Mouse (Mus musculus) layer of hippocampus, adult 2 months (tissue): Measurements from ENCODE around the gene Gm5800. TPM values are rescaled to one million over a fixed set of nuclear protein-coding genes. Genes with fewer than 3 reads are reported as not detected.
"Not testable (repeated sequence)": the region's sequence is repeated elsewhere in the genome, so short reads cannot be mapped to it uniquely, and the experiment has no call there.

Experiments used
- DNase-seq, 2 experiments: peaks; one replicate each; pipeline ENCODE4 v3.0.0; 2022; ENCODE audit warnings: low spot score in 2 of 2
- H3K27ac ChIP-seq: fragments of 200-600 bp; 2 replicates; pipeline ENCODE4 v1.8.1; 2022
- H3K4me3 ChIP-seq: fragments of 200-600 bp; 2 replicates; pipeline ENCODE4 v1.8.1; 2022; ENCODE audit warnings: mild to moderate bottlenecking
- CTCF ChIP-seq: fragments of 200-600 bp; conservative IDR thresholded peaks from 2 replicates; pipeline ENCODE4 v1.8.1; 2022; ENCODE audit warnings: antibody characterized with exemption, mild to moderate bottlenecking, moderate library complexity
- long read RNA-seq, 2 experiments: library from polyadenylated mRNA; stranded (forward); transcript quantifications; one replicate each; pipeline ENCODE4 v2.0.0; 2021; ENCODE audit warnings: borderline mapping rate in 2 of 2
- total RNA-seq, 2 experiments: library from RNA; stranded (reverse); gene quantifications; 2 replicates each; pipeline ENCODE4 v1.2.3; 2021

Gm5800 gene
- not detected for total RNA-seq
- long read RNA-seq, experiment 1, result 0 reads
- long read RNA-seq, experiment 2, result 0 reads

- no peak for DNase-seq
- Histone ChIP-seq H3K4me3 (no peak within 1 kb of the TSS), H3K27ac (no peak within 1 kb of the TSS)
- TF ChIP-seq CTCF, result no peak
Measured at GRCm38 (mm10) chr14:51717083-51717482, at the start of gene Gm5800. TSS of gene Gm5800 (minus strand) at chr14:51717183.

DNA sequence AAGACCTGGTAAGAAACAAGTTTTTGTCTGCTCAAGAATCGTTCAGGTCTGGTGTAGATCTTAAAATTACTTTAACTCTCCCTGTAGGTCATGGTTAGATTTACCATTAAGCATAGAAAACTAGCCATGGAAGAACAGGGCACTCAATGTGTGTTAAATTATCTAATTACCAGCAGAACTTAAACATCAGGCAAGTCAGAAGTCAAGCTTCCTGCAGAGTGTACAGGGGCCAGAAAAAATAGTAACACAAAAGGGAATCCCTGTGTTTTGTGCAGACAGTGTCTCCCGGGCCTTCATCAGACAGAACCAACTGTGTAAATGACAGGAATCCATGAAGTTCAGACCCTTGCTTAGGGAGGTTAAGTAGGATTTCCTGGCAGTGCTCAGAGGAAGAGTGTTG is 39.0 kb upstream of the Gm5800 start:
- H3K4me3 ChIP-seq, result no peak overlapping the region
- no peak overlapping the region for H3K27ac ChIP-seq
- no peak for TF ChIP-seq CTCF
- DNase-seq, result no peak

- TF ChIP-seq CTCF, result no peak
- no peak overlapping the region for H3K4me3 ChIP-seq
- H3K27ac ChIP-seq, result no peak overlapping the region
- DNase-seq, result no peak
Measured at GRCm38 (mm10) chr14:51740347-51741170, 23.6 kb upstream of the Gm5800 start.

DNA sequence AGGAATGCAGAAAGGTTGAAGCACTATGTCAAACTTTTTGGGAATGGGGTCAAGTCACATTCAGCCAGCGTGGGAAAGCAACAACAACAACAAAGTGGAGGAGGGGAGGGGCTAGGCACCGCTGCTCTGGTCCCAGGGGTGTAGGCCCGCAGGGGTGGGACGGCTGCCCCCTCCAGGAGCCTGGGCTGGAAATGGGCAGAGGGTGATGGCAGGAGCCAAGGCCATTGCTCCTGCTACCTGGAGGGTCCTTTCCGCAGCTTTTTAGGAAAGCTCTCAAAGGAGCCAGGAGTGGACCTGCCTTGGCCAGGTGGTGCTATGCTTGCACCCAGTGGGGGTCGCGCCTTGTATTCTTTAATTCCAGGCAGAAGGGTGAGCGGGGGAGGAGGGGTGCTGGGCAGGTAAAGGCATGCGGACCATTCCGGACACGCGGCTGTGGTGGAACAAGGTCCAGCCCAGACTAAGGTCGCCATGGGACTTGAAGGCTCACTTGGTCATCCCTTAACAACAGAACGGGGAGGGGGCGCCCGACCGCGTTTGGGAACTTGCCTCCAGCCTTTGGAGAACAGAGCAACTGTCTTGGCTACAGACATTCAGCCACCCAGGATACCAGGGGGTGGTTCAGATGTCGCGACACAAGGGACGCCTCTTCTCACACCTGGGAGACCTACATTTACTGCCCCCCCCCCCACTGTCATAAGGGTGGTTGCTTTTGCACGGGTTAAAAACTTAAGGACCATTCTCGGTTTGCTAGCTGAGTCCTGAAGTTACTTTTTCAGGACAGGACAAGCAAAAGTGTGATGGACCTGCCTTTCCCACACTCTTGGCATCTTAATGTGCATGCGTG is 22.4 kb upstream of the Gm5800 start:
- no peak for TF ChIP-seq CTCF
- no peak for DNase-seq
- Histone ChIP-seq H3K27ac (no peak overlapping the region), H3K4me3 (no peak overlapping the region)

GRCm38 (mm10) chr14:51738411-51739149 is 21.6 kb upstream of the Gm5800 start:
- peak; percentile 30; the same call in 1 of the 2 replicates for TF ChIP-seq CTCF
- H3K4me3 ChIP-seq, result peak overlapping the region; percentile 31; the same call in 1 of the 2 replicates
- peak; percentile 22 to 23 for DNase-seq
- no peak overlapping the region for H3K27ac ChIP-seq

- Histone ChIP-seq H3K4me3 (no peak overlapping the region), H3K27ac (no peak overlapping the region)
- no peak for DNase-seq
- TF ChIP-seq CTCF, result no peak
Measured at GRCm38 (mm10) chr14:51737967-51738366, 21.0 kb upstream of the Gm5800 start.

DNA sequence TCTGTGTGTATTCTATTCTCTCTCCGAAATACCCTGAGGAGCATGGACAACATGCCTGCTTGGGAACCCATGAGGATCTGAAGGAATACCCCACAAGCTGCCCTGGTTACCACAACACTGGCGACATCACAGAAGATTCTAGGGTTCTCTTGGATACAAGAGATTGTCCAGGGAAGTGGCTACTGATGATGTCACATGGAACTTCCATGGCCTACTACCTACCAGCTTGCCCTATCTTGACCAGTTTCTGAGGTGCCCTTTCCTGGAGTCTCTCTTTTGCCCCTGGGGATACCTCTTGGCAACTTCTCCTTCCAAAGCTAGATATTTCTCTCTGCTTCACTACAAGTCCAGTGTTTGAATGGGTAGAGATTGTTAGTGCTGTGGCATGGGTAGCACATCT is 21.6 kb downstream of the Gm5800 start, which contains the start of gene Gm17079:
TSS of gene Gm17079 (minus strand) at position 101 of the 400 bp plus-strand sequence.
- not testable (repeated sequence) for DNase-seq, H3K4me3 ChIP-seq, H3K27ac ChIP-seq

- no peak overlapping the region for H3K4me3 ChIP-seq
- TF ChIP-seq CTCF, result no peak
- no peak for DNase-seq
- no peak overlapping the region for H3K27ac ChIP-seq
Measured at GRCm38 (mm10) chr14:51677269-51677668, 39.7 kb downstream of the Gm5800 start.

Other genes with a start within 250 kb of the Gm5800 start
- not detected for gene Gm5622, start 164.4 kb downstream of the Gm5800 start, total RNA-seq
- gene Gm17175, start 143.1 kb downstream of the Gm5800 start, total RNA-seq, result not detected
- not detected for gene Gm17174, start 125.0 kb downstream of the Gm5800 start, total RNA-seq
- gene Gm17078, start 105.9 kb downstream of the Gm5800 start, total RNA-seq, result not detected
- not detected for gene Gm4181, start 81.5 kb downstream of the Gm5800 start, total RNA-seq
- not detected for gene Gm17079, start 21.7 kb downstream of the Gm5800 start, total RNA-seq
- not detected for gene Ang4, start 56.4 kb upstream of the Gm5800 start, total RNA-seq
- not detected for gene AY358078, start 82.9 kb upstream of the Gm5800 start, total RNA-seq
- gene Ear6, start 136.5 kb upstream of the Gm5800 start, total RNA-seq, result not detected
- gene Mettl17, start 167.7 kb upstream of the Gm5800 start, total RNA-seq, result 10 to 100 TPM; 31.6 to 40.5 TPM
- gene Slc39a2, start 175.7 kb upstream of the Gm5800 start, total RNA-seq, result 10 to 100 TPM in 1 of 2 experiments, 1 to 10 TPM in 1; 8.2 to 10.1 TPM
- 100 to 1,000 TPM; 894 to 934 TPM for gene Ndrg2, start 197.0 kb upstream of the Gm5800 start, total RNA-seq
- not detected for gene Tppp2, start 201.2 kb upstream of the Gm5800 start, total RNA-seq
- not detected for gene Rnase13, start 205.6 kb upstream of the Gm5800 start, total RNA-seq